ENCODE assay signal across 8 mouse cellular contexts in genomic region chr8:87536615-87537329, GRCm38 (mm10). TPM values are rescaled to one million over a fixed set of nuclear protein-coding genes. Genes with fewer than 3 reads are reported as not detected.
A peak's percentile ranks its signal among the peaks of the same experiment; 100 is the strongest.
DNase-seq lines count a peak whose midpoint lies in the region; ATAC-seq and TF ChIP-seq lines count a peak whose summit lies in the region.

No protein-coding gene starts in this region.

- 9% methylated on average over 23 of the region's 23 CpGs for WGBS in embryonic facial prominence, embryonic 10.5 days
- 8% methylated on average over 23 of the region's 23 CpGs for WGBS in heart, adult 2 months
- WGBS in limb, embryonic 10.5 days: 10% methylated on average over 23 of the region's 23 CpGs
- whole genome bisulfite sequencing in midbrain, embryonic 12.5 days: 8% methylated on average over 23 of the region's 23 CpGs

- TF ChIP-seq POLR2A in heart, adult 2 months (IDR thresholded peaks at IDR 0.05; ENCODE audit: insufficient read depth, low read depth, low read length): no peak

- H3K36me3 ChIP-seq in embryonic facial prominence, embryonic 10.5 days (replicated peaks): no peaks in the 10 kb centered on the region
- no peaks in the 10 kb centered on the region for H3K36me3 ChIP-seq in heart, adult 2 months (ENCODE audit: control insufficient read depth, insufficient read depth, low read length)
- H3K36me3 ChIP-seq in limb, embryonic 10.5 days: no peaks in the 10 kb centered on the region
- no peaks in the 10 kb centered on the region for H3K36me3 ChIP-seq in midbrain, embryonic 12.5 days

- H3K9ac ChIP-seq in heart, adult 2 months (ENCODE audit: low read depth, low read length): no peak overlapping the region
- H3K9ac ChIP-seq in midbrain, embryonic 12.5 days (replicated peaks): no peak overlapping the region

- H3K27ac ChIP-seq in embryonic facial prominence, embryonic 10.5 days (replicated peaks): no peak overlapping the region
- H3K27ac ChIP-seq in heart, adult 2 months: no peak overlapping the region
- H3K27ac ChIP-seq in limb, embryonic 10.5 days: no peak overlapping the region
- no peak overlapping the region for H3K27ac ChIP-seq in midbrain, embryonic 12.5 days (replicated peaks)

- peak overlapping the region; percentile 28 for H3K4me3 ChIP-seq in embryonic facial prominence, embryonic 10.5 days
- H3K4me3 ChIP-seq in heart, adult 2 months: no peak overlapping the region
- H3K4me3 ChIP-seq in limb, embryonic 10.5 days: no peak overlapping the region
- H3K4me3 ChIP-seq in midbrain, embryonic 12.5 days: no peak overlapping the region

- peak; percentile 80 for ATAC-seq in midbrain, embryonic 12.5 days (ENCODE audit: low FRiP score, low read depth)
- no peak for ATAC-seq in inflammation-experienced regulatory T-cells, adult 6 months

- no peaks in the 10 kb centered on the region for H3K9me3 ChIP-seq in embryonic facial prominence, embryonic 10.5 days
- no peaks in the 10 kb centered on the region for H3K9me3 ChIP-seq in limb, embryonic 10.5 days (replicated peaks)
- H3K9me3 ChIP-seq in midbrain, embryonic 12.5 days: no peaks in the 10 kb centered on the region

- peak overlapping the region; percentile 37 for H3K4me2 ChIP-seq in midbrain, embryonic 12.5 days (replicated peaks)

- no peak for TF ChIP-seq EP300 in heart, adult 2 months (IDR thresholded peaks at IDR 0.05; ENCODE audit: insufficient read depth, low read depth, low read length)

- TF ChIP-seq CTCF in heart, adult 2 months (IDR thresholded peaks at IDR 0.05): peak; percentile 70

- peak; percentile 84 for DNase-seq in adrenal gland, postnatal 25 days
- DNase-seq in embryonic facial prominence, embryonic 10.5 days (ENCODE audit: low spot score): peak; percentile 86
- DNase-seq in heart, adult 2 months: peak; percentile 60 to 83
- DNase-seq in kidney, adult 18-20 months: peak; percentile 83
- DNase-seq in limb, embryonic 10.5 days (ENCODE audit: low spot score): peak; percentile 92
- peak; percentile 49 to 75 for DNase-seq in spleen, postnatal 10 days (ENCODE audit: low spot score in 2 of 2)

- no peaks in the 10 kb centered on the region for H3K79me2 ChIP-seq in heart, adult 2 months (replicated peaks; ENCODE audit: control insufficient read depth, insufficient read depth, low read length)

- peaks cover 22% of the 10 kb centered on the region for H3K27me3 ChIP-seq in embryonic facial prominence, embryonic 10.5 days (replicated peaks; ENCODE audit: low read depth, poor library complexity, severe bottlenecking)
- no peaks in the 10 kb centered on the region for H3K27me3 ChIP-seq in heart, adult 2 months (ENCODE audit: control insufficient read depth, insufficient read depth, low read length)
- peaks cover 31% of the 10 kb centered on the region; the same call in 1 of the 2 replicates for H3K27me3 ChIP-seq in limb, embryonic 10.5 days (ENCODE audit: low read depth, poor library complexity, severe bottlenecking)
- peaks cover 10% of the 10 kb centered on the region; the same call in 1 of the 2 replicates for H3K27me3 ChIP-seq in midbrain, embryonic 12.5 days

- intact Hi-C loops in heart, adult 2 months (cut with DNase I): loop anchor here (1.0 to 10.0 kb wide), 2 partner anchors 322 to 602 kb away; no protein-coding TSS in a partner anchor

- H3K4me1 ChIP-seq in embryonic facial prominence, embryonic 10.5 days: peaks cover 23% of the 10 kb centered on the region
- no peaks in the 10 kb centered on the region; the same call in 1 of the 2 replicates for H3K4me1 ChIP-seq in heart, adult 2 months (ENCODE audit: control insufficient read depth, insufficient read depth, low read length)
- H3K4me1 ChIP-seq in limb, embryonic 10.5 days: peaks cover 12% of the 10 kb centered on the region
- H3K4me1 ChIP-seq in midbrain, embryonic 12.5 days: peaks cover 9% of the 10 kb centered on the region

RNA-seq across cellular contexts. Expression of gene 4933402J07Rik, which starts 26.9 kb away (rescaled TPM):
- not detected in 2 replicates for total RNA-seq in adrenal gland, postnatal 25 days (2021)
- not detected in 2 replicates for polyA plus RNA-seq in embryonic facial prominence, embryonic 10.5 days (2016; fragmentation: Nextera tagmentation; extraction: Ambion mirVana)
- total RNA-seq in heart, adult 2 months (2021): not detected
- 0.10 and 0.18 TPM in 2 replicates for polyA plus RNA-seq in heart, adult 2 months (2012; rRNA removed)
- not detected in 2 replicates for polyA plus RNA-seq in limb, embryonic 10.5 days (2016; fragmentation: Nextera tagmentation; extraction: Ambion mirVana)
- polyA plus RNA-seq in midbrain, embryonic 12.5 days (2016; fragmentation: Nextera tagmentation; extraction: Ambion mirVana): not detected in 2 replicates
- not detected for polyA plus RNA-seq in inflammation-experienced regulatory T-cells, adult 6 months (2017; shearing (Covaris generic))
